Mouse (Mus musculus) spleen, adult 2 months (tissue): ENCODE measurements around the gene Hacl1. TPM values are rescaled to one million over a fixed set of nuclear protein-coding genes. Genes with fewer than 3 reads are reported as not detected.

ENCODE experiments used
- DNase-seq, 2 experiments: peaks; one replicate each; pipeline versions ENCODE4 v3.0.0 to v3.0.0-alpha.2; 2012 to 2021; ENCODE audit warnings: low spot score in 2 of 2, low read depth in 1 of 2
- H3K27ac ChIP-seq: fragments of 200-500 bp; 2 replicates; pipeline ENCODE4 v1.5.1; 2012; ENCODE audit warnings: low read length, inconsistent platforms; ENCODE audit not compliant: insufficient read depth
- H3K27me3 ChIP-seq: fragments of 200-500 bp; 2 replicates; pipeline ENCODE4 v1.6.1; 2012; ENCODE audit warnings: mild to moderate bottlenecking, moderate library complexity, low read length, inconsistent platforms; ENCODE audit not compliant: control insufficient read depth, insufficient read depth
- H3K36me3 ChIP-seq: fragments of 200-500 bp; 2 replicates; pipeline ENCODE4 v1.6.1; 2012; ENCODE audit warnings: mild to moderate bottlenecking, low read length, inconsistent platforms; ENCODE audit not compliant: control insufficient read depth, insufficient read depth
- H3K4me1 ChIP-seq: fragments of 200-500 bp; 2 replicates; pipeline ENCODE4 v1.6.1; 2011; ENCODE audit warnings: inconsistent platforms; ENCODE audit not compliant: control insufficient read depth, insufficient read depth, insufficient read length
- H3K4me3 ChIP-seq: fragments of 200-500 bp; 2 replicates; pipeline ENCODE4 v1.5.1; 2011; ENCODE audit warnings: mild to moderate bottlenecking, inconsistent platforms; ENCODE audit not compliant: insufficient read depth, insufficient read length; ENCODE audit errors: extremely low read depth
- CTCF ChIP-seq: fragments of 200-500 bp; IDR thresholded peaks from 2 replicates; pipeline ENCODE4 v1.5.1; 2011; ENCODE audit warnings: mild to moderate bottlenecking, inconsistent platforms; ENCODE audit not compliant: insufficient read depth, insufficient read length, insufficient replicate concordance; ENCODE audit errors: extremely low read depth
- POLR2A ChIP-seq: fragments of 200-500 bp; IDR thresholded peaks from 2 replicates; pipeline ENCODE4 v1.6.1; 2011; ENCODE audit warnings: low read depth, low read length, inconsistent platforms
- WGBS: fragments of 180-500 bp; shearing (Covaris S2); methylation state at CpG from one replicate; pipeline ENCODE4 v1.1.7; 2018; 5-methylcytosine and 5-hydroxymethylcytosine counted together
- polyA plus RNA-seq: library from polyadenylated mRNA; depleted of rRNA; stranded (reverse); fragments of >200 nt; gene quantifications from 2 replicates; pipeline ENCODE4 v1.2.3, GENCODE M21; 2012

Hacl1 gene
- polyA plus RNA-seq, 1 experiment, result 6.1 TPM

GRCm38 (mm10) chr14:31661671-31662554 is 20.8 kb upstream of the Hacl1 start:
- peak; percentile 57 to 79 for DNase-seq
- Histone ChIP-seq H3K27ac (peak overlapping the region; percentile 89), H3K4me1 (peaks cover 32% of the 10 kb centered on the region; the same call in 1 of the 2 replicates), H3K36me3 (no peaks in the 10 kb centered on the region), H3K27me3 (no peaks in the 10 kb centered on the region), H3K4me3 (peak overlapping the region; percentile 60)
- TF ChIP-seq CTCF (no peak), POLR2A (peak; percentile 42; the same call in 1 of the 2 replicates)
- 1% methylated on average over 44 of the region's 44 CpGs for WGBS

- TF ChIP-seq POLR2A (no peak), CTCF (no peak)
- peaks cover 29% of the 10 kb centered on the region; the same call in 1 of the 2 replicates for H3K4me1 ChIP-seq
- H3K27me3 ChIP-seq, result no peaks in the 10 kb centered on the region
- WGBS, result 58% methylated on average over 7 of the region's 7 CpGs
- no peak overlapping the region for H3K4me3 ChIP-seq
- DNase-seq, result no peak
- H3K27ac ChIP-seq, result no peak overlapping the region
- no peaks in the 10 kb centered on the region for H3K36me3 ChIP-seq
Observed at GRCm38 (mm10) chr14:31660312-31661093, 19.4 kb upstream of the Hacl1 start.

DNA sequence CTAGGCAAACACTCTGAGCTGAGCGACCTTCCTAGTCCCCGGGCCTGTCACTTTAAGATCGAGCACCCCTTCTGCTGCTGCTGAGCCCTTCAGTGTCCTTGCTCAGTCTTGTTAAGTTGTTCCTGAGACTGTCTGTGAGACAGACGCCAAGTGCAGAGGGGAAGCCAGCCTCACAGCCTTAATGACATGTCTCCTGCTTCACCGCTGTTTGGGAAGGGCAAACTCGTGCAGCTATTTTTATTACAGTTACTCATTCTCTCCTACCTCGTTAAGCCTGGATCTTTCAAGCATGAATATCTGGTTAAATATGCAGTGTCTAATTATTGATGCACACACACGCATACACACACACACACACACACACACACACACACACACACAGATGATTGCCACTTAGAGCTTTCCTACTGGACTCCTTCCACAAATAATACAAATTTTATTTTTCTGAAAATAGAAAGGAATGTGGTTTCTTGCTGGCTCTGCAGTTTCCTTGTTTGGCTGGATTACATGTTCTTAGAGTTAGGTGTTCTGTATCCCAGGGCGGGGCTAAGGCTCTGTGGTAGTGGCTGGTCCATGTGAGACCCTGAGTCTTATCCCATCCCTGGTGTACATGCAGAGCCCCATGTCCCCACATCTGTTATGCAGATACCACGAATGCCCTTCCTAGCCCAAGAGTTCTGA is 18.6 kb upstream of the Hacl1 start:
- 43% methylated on average over 10 of the region's 10 CpGs for WGBS
- Histone ChIP-seq H3K27me3 (no peaks in the 10 kb centered on the region), H3K27ac (peak overlapping the region; percentile 22; the same call in 1 of the 2 replicates), H3K4me1 (peaks cover 22% of the 10 kb centered on the region; the same call in 1 of the 2 replicates), H3K36me3 (no peaks in the 10 kb centered on the region), H3K4me3 (no peak overlapping the region)
- DNase-seq, result no peak
- no peak for TF ChIP-seq POLR2A
- TF ChIP-seq CTCF, result no peak

- no peak overlapping the region for H3K4me3 ChIP-seq
- no peak overlapping the region for H3K27ac ChIP-seq
- no peak for DNase-seq
- no peaks in the 10 kb centered on the region for H3K36me3 ChIP-seq
- WGBS, result 92% methylated on average over 8 of the region's 8 CpGs
- H3K4me1 ChIP-seq, result peaks cover 9% of the 10 kb centered on the region; the same call in 1 of the 2 replicates
- H3K27me3 ChIP-seq, result no peaks in the 10 kb centered on the region
- TF ChIP-seq CTCF (no peak), POLR2A (no peak)
Observed at GRCm38 (mm10) chr14:31658126-31658680, 17.1 kb upstream of the Hacl1 start.

GRCm38 (mm10) chr14:31656857-31657645 is 16.0 kb upstream of the Hacl1 start:
- WGBS, result 23% methylated on average over 5 of the region's 5 CpGs
- H3K27me3 ChIP-seq, result no peaks in the 10 kb centered on the region
- H3K36me3 ChIP-seq, result no peaks in the 10 kb centered on the region
- no peaks in the 10 kb centered on the region; the same call in 1 of the 2 replicates for H3K4me1 ChIP-seq
- H3K4me3 ChIP-seq, result no peak overlapping the region
- H3K27ac ChIP-seq, result no peak overlapping the region
- DNase-seq, result peak in 1 of 2 experiments; percentile 75
- TF ChIP-seq CTCF (peak; percentile 81; the same call in 1 of the 2 replicates), POLR2A (no peak)

DNA sequence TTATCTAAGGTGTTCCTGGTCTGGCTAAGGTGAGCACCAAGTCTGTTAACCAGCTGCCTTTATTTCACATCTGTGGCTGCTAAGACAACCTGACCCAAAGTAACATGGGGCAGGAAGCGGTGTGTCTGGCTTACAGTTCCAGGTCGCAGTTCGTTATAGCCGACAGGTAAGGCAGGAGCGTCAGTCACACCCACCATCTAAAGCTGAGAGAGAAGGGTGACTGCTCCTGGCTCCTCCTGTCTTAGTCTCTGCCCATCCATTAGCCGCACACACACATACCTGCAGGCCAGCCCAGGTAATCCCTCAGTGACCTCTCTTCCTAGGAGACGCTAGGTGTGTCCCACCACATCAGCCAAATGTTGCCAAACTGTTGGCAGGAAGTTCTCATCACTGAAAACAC is 15.3 kb upstream of the Hacl1 start:
- TF ChIP-seq POLR2A (no peak), CTCF (no peak)
- Histone ChIP-seq H3K4me3 (no peak overlapping the region), H3K4me1 (no peaks in the 10 kb centered on the region; the same call in 1 of the 2 replicates), H3K27me3 (no peaks in the 10 kb centered on the region), H3K27ac (no peak overlapping the region), H3K36me3 (no peaks in the 10 kb centered on the region)
- WGBS, result 83% methylated on average over 7 of the region's 7 CpGs
- no peak for DNase-seq
